Mouse (Mus musculus) CH12.LX (cell line): ENCODE data around the gene B4galnt4. TPM values are rescaled to one million over a fixed set of nuclear protein-coding genes. Genes with fewer than 3 reads are reported as not detected.

Experiments
- DNase-seq: peaks from one replicate; pipeline ENCODE4 v3.0.0-alpha.2; 2013; ENCODE audit errors: extremely low read depth
- H3K27ac ChIP-seq: 2 replicates; pipeline ENCODE4 v1.5.1; 2012; ENCODE audit warnings: low read depth, mild to moderate bottlenecking, control low read depth, moderate library complexity; ENCODE audit not compliant: insufficient read depth
- H3K27me3 ChIP-seq: replicated peaks from 2 replicates; pipeline ENCODE3; 2012; ENCODE audit warnings: inconsistent platforms
- H3K36me3 ChIP-seq, 2 experiments: replicated peaks in 1 of 2; 2 replicates each; pipeline versions ENCODE3 to v1.6.1; 2012; ENCODE audit warnings: inconsistent platforms in 1 of 2, low read length in 1 of 2, mild to moderate bottlenecking in 1 of 2, mixed read lengths in 1 of 2, moderate library complexity in 1 of 2; ENCODE audit not compliant: control insufficient read depth in 1 of 2, insufficient read depth in 1 of 2
- H3K4me1 ChIP-seq, 2 experiments: 2 replicates each; pipeline ENCODE4 v1.6.1; 2012; ENCODE audit warnings: inconsistent platforms in 1 of 2, moderate library complexity in 1 of 2; ENCODE audit not compliant: insufficient read depth in 2 of 2, control insufficient read depth in 1 of 2
- H3K4me2 ChIP-seq: 2 replicates; pipeline ENCODE4 v1.6.1; 2012; ENCODE audit warnings: low read depth, mild to moderate bottlenecking, control low read depth; ENCODE audit not compliant: poor library complexity, insufficient read depth, severe bottlenecking
- H3K4me3 ChIP-seq, 3 experiments: fragments of 150-350 bp in 1 of 3; sonication (generic) in 1 of 3; replicated peaks in 1 of 3; 2 replicates each; pipeline versions ENCODE3 to v1.5.1; 2011 to 2012; ENCODE audit warnings: low read depth in 2 of 3, low read length in 2 of 3, mild to moderate bottlenecking in 2 of 3, moderate library complexity in 2 of 3, control low read depth in 1 of 3, improper control_type of control experiment in 1 of 3, inconsistent platforms in 1 of 3, mixed read lengths in 1 of 3; ENCODE audit not compliant: poor library complexity in 1 of 3
- H3K79me2 ChIP-seq: replicated peaks from 2 replicates; pipeline ENCODE4 v1.6.1; 2012; ENCODE audit warnings: mild to moderate bottlenecking, moderate library complexity; ENCODE audit not compliant: control insufficient read depth, poor library complexity, insufficient read depth, severe bottlenecking; ENCODE audit errors: extremely low read depth
- H3K9ac ChIP-seq: 2 replicates; pipeline ENCODE4 v1.6.1; 2012; ENCODE audit warnings: low read depth, mild to moderate bottlenecking, control low read depth, moderate library complexity; ENCODE audit not compliant: insufficient read depth
- H3K9me3 ChIP-seq: replicated peaks from 2 replicates; pipeline ENCODE3; 2012; ENCODE audit warnings: low read length, inconsistent platforms, mixed read lengths
- BHLHE40 ChIP-seq: IDR thresholded peaks from 2 replicates; pipeline ENCODE4 v1.6.1; 2011; ENCODE audit warnings: mild to moderate bottlenecking, low read depth, low read length, improper control_type of control experiment
- CHD2 ChIP-seq: IDR thresholded peaks from 2 replicates; pipeline ENCODE4 v1.6.1; 2011; ENCODE audit warnings: low read length, improper control_type of control experiment
- CTCF ChIP-seq, 2 experiments: IDR thresholded peaks in 1 of 2; conservative IDR thresholded peaks in 1 of 2; 2 replicates each; pipeline ENCODE4 v1.5.1; 2011 to 2012; ENCODE audit warnings: low read depth in 2 of 2, low read length in 2 of 2, improper control_type of control experiment in 1 of 2, inconsistent platforms in 1 of 2, mild to moderate bottlenecking in 1 of 2, moderate library complexity in 1 of 2
- E2F4 ChIP-seq: IDR thresholded peaks from 2 replicates; pipeline ENCODE4 v1.6.1; 2011; ENCODE audit warnings: low read depth, low read length, improper control_type of control experiment; ENCODE audit not compliant: insufficient replicate concordance
- EP300 ChIP-seq: IDR thresholded peaks from 2 replicates; pipeline ENCODE4 v1.6.1; 2011; ENCODE audit warnings: low read length, improper control_type of control experiment
- GABPA ChIP-seq: IDR thresholded peaks from 2 replicates; pipeline ENCODE4 v1.6.1; 2012; ENCODE audit warnings: low read depth, low read length, improper control_type of control experiment, inconsistent platforms; ENCODE audit not compliant: insufficient replicate concordance
- IRF4 ChIP-seq: IDR thresholded peaks from 2 replicates; pipeline ENCODE4 v1.6.1; 2014; ENCODE audit warnings: low read depth, mild to moderate bottlenecking, inconsistent platforms, low read length, improper control_type of control experiment
- JUN ChIP-seq: IDR thresholded peaks from 2 replicates; pipeline ENCODE4 v1.6.1; 2011; ENCODE audit warnings: low read depth, mild to moderate bottlenecking, low read length, improper control_type of control experiment, moderate library complexity; ENCODE audit not compliant: insufficient read depth
- JUND ChIP-seq: conservative IDR thresholded peaks from 2 replicates; pipeline ENCODE4 v1.6.1; 2011; ENCODE audit warnings: low read depth, low read length, improper control_type of control experiment
- KAT2A ChIP-seq: IDR thresholded peaks from 2 replicates; pipeline ENCODE4 v1.6.1; 2012; ENCODE audit warnings: low read length, improper control_type of control experiment, inconsistent platforms; ENCODE audit not compliant: insufficient replicate concordance
- MAFK ChIP-seq: IDR thresholded peaks from 2 replicates; pipeline ENCODE4 v1.6.1; 2011; ENCODE audit warnings: low read length, improper control_type of control experiment; ENCODE audit not compliant: insufficient replicate concordance
- NELFE ChIP-seq: IDR thresholded peaks from 2 replicates; pipeline ENCODE4 v1.6.1; 2011; ENCODE audit warnings: low read depth, low read length, improper control_type of control experiment
- POLR2AphosphoS2 ChIP-seq: IDR thresholded peaks from 2 replicates; pipeline ENCODE4 v1.6.1; 2011; ENCODE audit warnings: low read depth, low read length, improper control_type of control experiment
- RCOR1 ChIP-seq: conservative IDR thresholded peaks from 2 replicates; pipeline ENCODE4 v1.6.1; 2012; ENCODE audit warnings: low read depth, mild to moderate bottlenecking, inconsistent platforms, low read length, improper control_type of control experiment
- SIN3A ChIP-seq: IDR thresholded peaks from 2 replicates; pipeline ENCODE4 v1.6.1; 2012; ENCODE audit warnings: low read length, improper control_type of control experiment, inconsistent platforms
- SMC3 ChIP-seq: IDR thresholded peaks from 2 replicates; pipeline ENCODE4 v1.6.1; 2011; ENCODE audit warnings: low read depth, low read length, improper control_type of control experiment
- TCF12 ChIP-seq: IDR thresholded peaks from 2 replicates; pipeline ENCODE4 v1.6.1; 2014; ENCODE audit warnings: low read depth, mild to moderate bottlenecking, inconsistent platforms, low read length, improper control_type of control experiment
- USF1 ChIP-seq: IDR thresholded peaks from 2 replicates; pipeline ENCODE4 v1.6.1; 2014; ENCODE audit warnings: low read depth, mild to moderate bottlenecking, inconsistent platforms, low read length, improper control_type of control experiment
- ZMIZ1 ChIP-seq: IDR thresholded peaks from 2 replicates; pipeline ENCODE4 v1.6.1; 2012; ENCODE audit warnings: low read depth, mild to moderate bottlenecking, inconsistent platforms, low read length, improper control_type of control experiment
- dilution Hi-C: fragments of 300-500 bp; cut with MboI; formaldehyde crosslinking; loops from 2 replicates; pipeline ENCODE4 v1.14.3; 2020; ENCODE audit warnings: low sequenced_read_pairs; ENCODE audit not compliant: extremely low pct_unique_long_range_greater_than_20kb, extremely low pct_ligation_motif_present
- in situ Hi-C: fragments of 300-500 bp; cut with MboI; formaldehyde crosslinking; loops from 3 replicates; pipeline ENCODE4 v1.14.3; 2019; ENCODE audit warnings: low sequenced_read_pairs, low pct_ligation_motif_present, low pct_unique_long_range_greater_than_20kb, mixed read lengths
- polyA plus RNA-seq: library from polyadenylated mRNA; unstranded; fragments of >175 nt; gene quantifications from 2 replicates; pipeline ENCODE4 v1.2.1, GENCODE M21; 2012; ENCODE audit warnings: low read depth; ENCODE audit not compliant: insufficient read length
- total RNA-seq, 2 experiments: library from RNA; depleted of rRNA; stranded (reverse); fragments of 300-350 nt in 1 of 2; fragments of >200 nt in 1 of 2; gene quantifications; 2 replicates each; pipeline ENCODE4 v1.2.3; 2012 to 2014

Gene B4galnt4
- total and polyA plus RNA-seq, 3 experiments: 0.91 to 13.1 (median 2.9) TPM

GRCm38 (mm10) chr7:141103161-141103560 is 42.3 kb downstream of the B4galnt4 start:
- H3K4me2 ChIP-seq: no peak overlapping the region
- H3K4me3 ChIP-seq: no peak overlapping the region
- peaks cover 5% of the 10 kb centered on the region for H3K27me3 ChIP-seq
- dilution Hi-C loops (no loop called here), in situ Hi-C loops (no loop called here)
- no peak overlapping the region for H3K27ac ChIP-seq
- TF ChIP-seq USF1: no peak
- H3K9me3 ChIP-seq: no peaks in the 10 kb centered on the region
- no peak for DNase-seq
- H3K4me1 ChIP-seq: peaks cover 6 to 12% of the 10 kb centered on the region in 2 experiments; a peak in 3 of 4 replicates
- H3K79me2 ChIP-seq: no peaks in the 10 kb centered on the region
- H3K36me3 ChIP-seq: no peaks in the 10 kb centered on the region
- H3K9ac ChIP-seq: no peak overlapping the region

GRCm38 (mm10) chr7:141115874-141116273 is 55.0 kb downstream of the B4galnt4 start:
- TF ChIP-seq CHD2: no peak
- no peak for TF ChIP-seq BHLHE40
- Histone ChIP-seq H3K4me2 (no peak overlapping the region), H3K36me3 (no peaks in the 10 kb centered on the region), H3K4me1 (no peaks in the 10 kb centered on the region; a peak in 1 of 4 replicates), H3K9ac (no peak overlapping the region), H3K27ac (no peak overlapping the region), H3K27me3 (peaks cover 37% of the 10 kb centered on the region), H3K4me3 (no peak overlapping the region), H3K9me3 (no peaks in the 10 kb centered on the region), H3K79me2 (no peaks in the 10 kb centered on the region)
- dilution Hi-C loops (no loop called here), in situ Hi-C loops (no loop called here)
- DNase-seq: no peak

GRCm38 (mm10) chr7:141117636-141118035 is 56.7 kb downstream of the B4galnt4 start, which contains the start of gene Ano9:
Gene Ano9, minus strand, starts transcription at chr7:141117806.
- Histone ChIP-seq H3K9me3 (no peaks in the 10 kb centered on the region), H3K9ac (no peak within 1 kb of the TSS), H3K4me3 (no peak within 1 kb of the TSS), H3K79me2 (no peaks in the 10 kb centered on the region), H3K27ac (no peak within 1 kb of the TSS), H3K27me3 (peaks cover 30% of the 10 kb centered on the region), H3K4me2 (no peak within 1 kb of the TSS), H3K4me1 (no peaks in the 10 kb centered on the region; a peak in 1 of 4 replicates), H3K36me3 (no peaks in the 10 kb centered on the region)
- dilution Hi-C loops (no loop called here), in situ Hi-C loops (no loop called here)
- TF ChIP-seq POLR2AphosphoS2 (no peak), JUND (no peak), JUN (no peak), SMC3 (no peak), NELFE (no peak), USF1 (no peak), KAT2A (no peak), RCOR1 (no peak), TCF12 (no peak), SIN3A (no peak), CHD2 (no peak), E2F4 (no peak), MAFK (no peak), IRF4 (no peak), EP300 (no peak), CTCF (conservative IDR thresholded peaks at IDR 0.05 in 1 of 2, IDR thresholded peaks at IDR 0.05 in 1 of 2; ENCODE audit: low read depth in 2 of 2, low read length in 2 of 2) (no peak), GABPA (no peak), ZMIZ1 (no peak)
- DNase-seq: no peak
